Mouse (Mus musculus) neural tube, embryonic 12.5 days (tissue): ENCODE results near the gene Pcif1. TPM values are rescaled to one million over a fixed set of nuclear protein-coding genes. Genes with fewer than 3 reads are reported as not detected.
A peak's percentile ranks its signal among the peaks of the same experiment; 100 is the strongest.
"Not testable (repeated sequence)": the region's sequence is repeated elsewhere in the genome, so short reads cannot be mapped to it uniquely, and the experiment has no call there.

Source experiments
- ATAC-seq: fragments of 200-750 bp; cut with Nextera tagmentation; 2 replicates; pipeline ENCODE4 v1.8.0; 2017; ENCODE audit warnings: low read depth, mild to moderate bottlenecking, moderate TSS enrichment, moderate library complexity; ENCODE audit not compliant: low FRiP score
- H3K27ac ChIP-seq: fragments of 300-500 bp; sonication (generic); 2 replicates; pipeline ENCODE4 v1.5.1; 2016
- H3K27me3 ChIP-seq: fragments of 300-500 bp; sonication (generic); replicated peaks from 2 replicates; pipeline ENCODE4 v1.6.1; 2016; ENCODE audit warnings: mild to moderate bottlenecking
- H3K36me3 ChIP-seq: fragments of 300-500 bp; sonication (generic); 2 replicates; pipeline ENCODE4 v1.6.1; 2016; ENCODE audit warnings: mild to moderate bottlenecking
- H3K4me1 ChIP-seq: fragments of 300-500 bp; sonication (generic); 2 replicates; pipeline ENCODE4 v1.6.1; 2016
- H3K4me2 ChIP-seq: fragments of 300-500 bp; sonication (generic); replicated peaks from 2 replicates; pipeline ENCODE4 v1.6.1; 2016; ENCODE audit warnings: mild to moderate bottlenecking
- H3K4me3 ChIP-seq: fragments of 300-500 bp; sonication (generic); 2 replicates; pipeline ENCODE4 v1.5.1; 2016
- H3K9ac ChIP-seq: fragments of 300-500 bp; sonication (generic); 2 replicates; pipeline ENCODE4 v1.6.1; 2016; ENCODE audit warnings: mild to moderate bottlenecking
- H3K9me3 ChIP-seq: fragments of 300-500 bp; sonication (generic); 2 replicates; pipeline ENCODE4 v1.6.1; 2016; ENCODE audit warnings: mild to moderate bottlenecking
- WGBS: fragments of 180-500 bp; shearing (Covaris S2); methylation state at CpG from one replicate; pipeline ENCODE4 v1.1.7; 2016; 5-methylcytosine and 5-hydroxymethylcytosine counted together
- polyA plus RNA-seq: library from polyadenylated mRNA; unstranded; fragments of >200 nt; fragmentation: Nextera tagmentation; extraction: Ambion mirVana; gene quantifications from 2 replicates; pipeline ENCODE4 v1.2.1, GENCODE M21; 2016

Gene Pcif1
- 83.4 and 86.4 TPM in 2 replicates for polyA plus RNA-seq

GRCm38 (mm10) chr2:164879228-164879567, at the start of gene Pcif1:
Pcif1 (plus strand) TSS chr2:164879304.
- no peaks in the 10 kb centered on the region for H3K27me3 ChIP-seq
- peak; percentile 88 for ATAC-seq
- WGBS, result under 1% methylated on average over 40 of the region's 40 CpGs

GRCm38 (mm10) chr2:164831029-164831428, 48.1 kb upstream of the Pcif1 start:
- WGBS, result 88% methylated on average over 10 of the region's 10 CpGs
- no peaks in the 10 kb centered on the region for H3K27me3 ChIP-seq
- ATAC-seq, result no peak

More at GRCm38 (mm10) chr2:164879228-164879567, at the start of gene Pcif1:
- peak within 1 kb of the TSS; percentile 100 for H3K27ac ChIP-seq
- peak within 1 kb of the TSS; percentile 94 for H3K4me3 ChIP-seq
- H3K9me3 ChIP-seq, result no peaks in the 10 kb centered on the region
- peak within 1 kb of the TSS; percentile 86 for H3K4me2 ChIP-seq
- peaks cover 14% of the 10 kb centered on the region for H3K36me3 ChIP-seq
- peaks cover 24% of the 10 kb centered on the region for H3K4me1 ChIP-seq
- peak within 1 kb of the TSS; percentile 99 for H3K9ac ChIP-seq

DNA sequence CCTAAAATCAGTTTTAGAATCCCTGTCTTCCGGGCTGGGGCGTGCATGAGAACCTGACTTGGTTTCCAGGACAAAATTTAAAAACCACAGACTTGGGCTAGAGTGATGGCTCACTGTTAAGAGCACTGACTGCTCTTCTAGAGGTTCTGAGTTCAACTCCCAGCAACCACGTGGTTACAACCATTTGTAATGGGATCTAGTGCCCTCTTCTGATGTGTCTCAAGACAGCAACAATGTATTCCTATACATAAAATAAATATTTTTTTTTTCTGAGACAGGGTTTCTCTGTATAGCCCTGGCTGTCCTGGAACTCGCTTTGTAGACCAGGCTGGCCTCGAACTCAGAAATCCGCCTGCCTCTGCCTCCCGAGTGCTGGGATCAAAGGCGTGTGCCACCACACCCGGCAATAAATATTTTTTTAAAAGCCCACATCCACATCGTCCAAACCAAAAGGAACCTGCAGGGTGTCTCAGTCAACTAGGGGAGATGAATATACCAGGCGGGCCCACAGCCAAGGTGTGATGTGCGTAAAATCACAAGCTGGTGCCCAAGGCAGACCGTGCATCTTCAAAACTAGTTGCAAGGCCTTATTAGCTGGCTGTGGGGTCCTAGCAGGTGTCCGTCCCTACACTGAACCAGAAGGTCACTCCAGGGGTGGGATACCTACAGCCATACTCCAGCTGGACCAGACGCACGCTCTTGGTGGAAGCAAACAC, 46.9 kb upstream of the Pcif1 start:
- peak overlapping the region; percentile 61; the same call in 1 of the 2 replicates for H3K4me3 ChIP-seq
- H3K9me3 ChIP-seq, result no peaks in the 10 kb centered on the region; the same call in 1 of the 2 replicates
- peak overlapping the region; percentile 64 for H3K9ac ChIP-seq
- H3K36me3 ChIP-seq, result peaks cover 28% of the 10 kb centered on the region
- no peak; the same call in 1 of the 2 replicates for ATAC-seq
- peaks cover 22% of the 10 kb centered on the region for H3K4me1 ChIP-seq
- no peaks in the 10 kb centered on the region for H3K27me3 ChIP-seq
- peak overlapping the region; percentile 92 for H3K4me2 ChIP-seq
- no peak overlapping the region; the same call in 1 of the 2 replicates for H3K27ac ChIP-seq
- WGBS, result 63% methylated on average over 16 of the region's 16 CpGs

More at GRCm38 (mm10) chr2:164831029-164831428, 48.1 kb upstream of the Pcif1 start:
- no peak overlapping the region for H3K9ac ChIP-seq
- no peak overlapping the region for H3K4me3 ChIP-seq
- no peak overlapping the region for H3K27ac ChIP-seq
- H3K4me1 ChIP-seq, result peaks cover 22% of the 10 kb centered on the region
- no peaks in the 10 kb centered on the region; the same call in 1 of the 2 replicates for H3K9me3 ChIP-seq
- H3K4me2 ChIP-seq, result no peak overlapping the region
- H3K36me3 ChIP-seq, result peaks cover 32% of the 10 kb centered on the region

- ATAC-seq, result peak; percentile 57
- Histone ChIP-seq H3K9me3 (no peaks in the 10 kb centered on the region; the same call in 1 of the 2 replicates), H3K4me1 (peaks cover 22% of the 10 kb centered on the region), H3K27me3 (no peaks in the 10 kb centered on the region), H3K9ac (peak within 1 kb of the TSS; percentile 70), H3K27ac (peak within 1 kb of the TSS; percentile 55; the same call in 1 of the 2 replicates), H3K36me3 (peaks cover 25% of the 10 kb centered on the region), H3K4me2 (peak within 1 kb of the TSS; percentile 92), H3K4me3 (peak within 1 kb of the TSS; percentile 61)
- 1% methylated on average over 35 of the region's 35 CpGs for WGBS
Measured at GRCm38 (mm10) chr2:164832748-164833301, 46.3 kb upstream of the Pcif1 start, which contains the start of gene Ctsa. Ctsa (plus strand) TSS chr2:164832873.

DNA sequence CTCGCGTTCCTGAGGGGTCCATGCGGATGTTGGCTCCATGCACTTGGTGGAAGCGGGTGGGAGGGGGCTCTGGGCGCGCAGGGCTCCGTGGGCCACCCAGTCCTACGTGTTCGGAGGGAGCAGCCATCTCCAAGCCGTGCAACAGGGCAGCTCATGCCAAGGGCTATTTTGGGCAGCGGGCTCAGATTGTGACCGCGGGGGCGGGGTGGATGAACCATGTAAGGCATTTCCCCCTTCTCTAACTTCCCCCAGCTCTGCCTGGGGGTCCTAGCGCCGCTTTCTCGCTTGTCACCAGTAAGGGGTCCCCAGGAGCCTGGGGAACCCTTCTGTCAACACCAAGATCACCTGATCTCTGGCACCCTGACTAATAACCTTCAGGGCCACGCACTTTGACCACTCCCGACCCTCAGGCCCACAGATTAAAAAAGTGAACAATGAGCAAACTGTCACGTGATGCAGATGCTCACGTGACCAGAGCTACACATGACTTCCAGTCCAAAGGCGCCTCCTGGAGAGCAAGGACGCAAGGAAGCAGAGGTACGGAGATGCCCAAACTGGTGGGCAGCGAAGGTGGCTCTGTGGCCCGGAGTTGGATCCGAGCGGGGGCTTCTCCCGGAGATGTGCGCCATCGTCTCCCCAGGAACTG, 45.7 kb upstream of the Pcif1 start, which contains the start of gene Neurl2:
Gene Neurl2, minus strand, starts transcription at position 143 of the 646 bp plus-strand sequence.
- ATAC-seq, result peak; percentile 73
- Histone ChIP-seq H3K27me3 (no peaks in the 10 kb centered on the region), H3K4me2 (peak within 1 kb of the TSS; percentile 92), H3K9ac (peak within 1 kb of the TSS; percentile 70), H3K4me3 (peak within 1 kb of the TSS; percentile 61), H3K4me1 (peaks cover 22% of the 10 kb centered on the region), H3K9me3 (no peaks in the 10 kb centered on the region; the same call in 1 of the 2 replicates), H3K27ac (peak within 1 kb of the TSS; percentile 55; the same call in 1 of the 2 replicates), H3K36me3 (peaks cover 25% of the 10 kb centered on the region)
- WGBS, result under 1% methylated on average over 31 of the region's 31 CpGs

- H3K9me3 ChIP-seq, result no peaks in the 10 kb centered on the region
- H3K9ac ChIP-seq, result peak overlapping the region; percentile 70
- peaks cover 22% of the 10 kb centered on the region for H3K4me1 ChIP-seq
- WGBS, result 49% methylated on average over 8 of the region's 8 CpGs
- no peak for ATAC-seq
- peak overlapping the region; percentile 61 for H3K4me3 ChIP-seq
- no peak overlapping the region for H3K27ac ChIP-seq
- peak overlapping the region; percentile 92 for H3K4me2 ChIP-seq
- no peaks in the 10 kb centered on the region for H3K27me3 ChIP-seq
- peaks cover 32% of the 10 kb centered on the region for H3K36me3 ChIP-seq
Measured at GRCm38 (mm10) chr2:164834531-164834930, 44.6 kb upstream of the Pcif1 start.

- Histone ChIP-seq H3K9ac (no peak overlapping the region), H3K4me3 (0 out of 2 replicates have a peak overlapping the region, but pooled peaks have one; percentile 9), H3K4me2 (peak overlapping the region; percentile 92), H3K9me3 (no peaks in the 10 kb centered on the region), H3K27ac (no peak overlapping the region), H3K27me3 (no peaks in the 10 kb centered on the region), H3K36me3 (peaks cover 35% of the 10 kb centered on the region), H3K4me1 (peaks cover 22% of the 10 kb centered on the region)
- no peak for ATAC-seq
- WGBS, result 96% methylated on average over 4 of the region's 4 CpGs
Measured at GRCm38 (mm10) chr2:164835164-164835563, 43.9 kb upstream of the Pcif1 start.

DNA sequence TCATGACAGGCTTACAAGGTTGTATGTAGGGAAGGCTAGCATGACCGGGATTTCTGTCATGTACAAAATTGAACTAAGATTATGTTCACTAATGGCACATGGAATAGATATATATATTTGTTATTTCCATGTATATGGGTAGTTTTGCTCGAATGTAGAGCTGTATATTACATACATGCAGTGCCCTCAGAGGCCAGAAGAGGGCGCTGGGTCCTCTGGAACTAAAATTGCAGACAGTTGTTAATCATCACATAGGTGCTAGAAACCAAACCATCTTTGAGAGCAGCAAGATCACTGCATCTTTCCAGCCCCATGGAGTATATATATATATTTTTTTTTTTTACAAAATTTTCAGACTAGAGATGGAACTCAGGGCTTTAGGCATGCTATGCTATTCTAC, 33.3 kb upstream of the Pcif1 start:
- no peak overlapping the region for H3K9ac ChIP-seq
- H3K36me3 ChIP-seq, result peaks cover 11% of the 10 kb centered on the region
- no peaks in the 10 kb centered on the region for H3K9me3 ChIP-seq
- H3K27me3 ChIP-seq, result no peaks in the 10 kb centered on the region
- no peaks in the 10 kb centered on the region for H3K4me1 ChIP-seq
- H3K4me3 ChIP-seq, result no peak overlapping the region
- H3K27ac ChIP-seq, result no peak overlapping the region
- WGBS, result 53% methylated on average over 3 of the region's 3 CpGs
- no peak for ATAC-seq
- H3K4me2 ChIP-seq, result no peak overlapping the region

DNA sequence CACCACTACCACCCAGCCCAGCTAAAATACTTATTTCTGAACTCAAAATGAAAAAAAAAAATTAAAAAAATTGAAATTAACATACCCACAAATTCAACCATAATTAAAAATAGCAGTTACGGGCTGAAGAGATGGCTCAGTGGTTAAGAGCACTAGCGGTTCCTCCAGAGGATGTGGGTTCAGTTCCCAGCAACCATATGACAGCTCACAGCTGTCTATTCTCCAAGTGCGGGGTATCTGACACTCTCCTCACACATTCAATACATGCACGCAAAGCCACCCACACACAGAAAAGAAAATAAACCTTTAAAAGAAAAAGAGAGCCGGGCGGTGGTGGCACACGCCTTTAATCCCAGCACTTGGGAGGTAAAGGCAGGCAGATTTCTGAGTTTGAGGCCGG, 29.0 kb upstream of the Pcif1 start:
- ATAC-seq, result no peak

DNA sequence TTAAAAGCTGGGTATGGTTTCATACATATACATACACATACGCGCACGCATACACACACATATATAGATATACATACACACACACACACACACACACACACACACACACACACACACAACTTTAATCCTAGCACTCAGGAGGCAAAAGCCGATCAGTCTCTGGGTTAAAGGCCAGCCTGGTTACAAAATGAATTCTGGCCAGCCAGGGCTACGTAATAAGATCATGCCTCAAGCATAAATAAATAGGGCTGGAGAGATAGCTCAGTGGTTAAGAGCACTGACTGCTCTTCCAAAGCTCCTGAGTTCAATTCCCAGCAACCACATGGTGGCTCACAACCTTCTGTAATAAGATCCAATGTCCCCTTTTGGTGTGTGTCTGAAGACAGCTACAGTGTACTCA, 23.5 kb upstream of the Pcif1 start:
- H3K4me2 ChIP-seq, result peak overlapping the region; percentile 75
- not testable (repeated sequence) for H3K9ac ChIP-seq, ATAC-seq, H3K9me3 ChIP-seq, H3K27ac ChIP-seq, H3K36me3 ChIP-seq, H3K4me3 ChIP-seq
- 80% methylated on average over 5 of the region's 5 CpGs for WGBS
- peaks cover 22% of the 10 kb centered on the region for H3K4me1 ChIP-seq
- peaks cover 37% of the 10 kb centered on the region for H3K27me3 ChIP-seq

More for the DNA sequence above, 29.0 kb upstream of the Pcif1 start:
- H3K36me3 ChIP-seq, result peaks cover 7% of the 10 kb centered on the region
- no peak overlapping the region for H3K4me3 ChIP-seq
- H3K27ac ChIP-seq, result no peak overlapping the region
- H3K9ac ChIP-seq, result no peak overlapping the region
- H3K9me3 ChIP-seq, result no peaks in the 10 kb centered on the region
- H3K4me2 ChIP-seq, result no peak overlapping the region
- peaks cover 3% of the 10 kb centered on the region; the same call in 1 of the 2 replicates for H3K27me3 ChIP-seq
- WGBS, result 93% methylated on average over 8 of the region's 8 CpGs
- no peaks in the 10 kb centered on the region for H3K4me1 ChIP-seq

DNA sequence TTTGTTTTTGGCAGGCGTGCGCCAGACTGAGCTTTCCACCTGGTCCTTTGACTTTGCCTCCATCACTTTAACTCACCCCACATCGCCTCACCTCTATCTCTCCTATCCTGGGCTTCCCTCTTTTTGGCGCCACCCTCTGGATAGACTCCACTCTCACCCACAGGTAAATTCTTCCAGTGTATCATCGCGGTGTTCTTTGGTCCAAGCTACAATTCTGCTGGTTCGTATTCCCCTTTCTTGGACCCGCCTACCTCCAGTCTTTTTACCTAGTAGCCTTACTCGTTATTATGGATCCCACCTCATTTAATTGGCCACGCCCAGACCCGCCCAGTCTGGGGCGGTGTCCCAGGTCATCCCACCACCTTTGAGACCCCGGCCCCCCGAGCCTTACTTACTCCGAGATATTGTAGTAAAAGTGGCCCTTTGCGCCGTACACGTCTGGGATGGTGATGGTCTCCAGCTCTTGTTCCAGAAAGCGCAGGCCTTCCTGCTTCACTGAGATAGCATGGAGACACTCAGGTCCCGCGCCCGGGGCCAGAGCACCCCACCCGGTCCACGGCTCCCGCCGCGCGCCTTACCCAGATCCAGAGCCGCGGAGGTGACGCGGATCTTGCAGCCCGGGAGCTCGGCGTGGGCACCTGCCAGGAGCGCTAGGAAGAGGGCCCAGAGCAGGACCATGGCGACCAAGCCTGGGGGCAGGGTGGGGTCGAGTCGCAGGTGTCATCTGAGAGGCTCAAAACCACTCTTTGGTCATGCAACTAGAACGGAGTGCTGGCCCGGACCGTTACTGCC, 22.6 kb upstream of the Pcif1 start:
- no peaks in the 10 kb centered on the region for H3K36me3 ChIP-seq
- H3K4me2 ChIP-seq, result peak overlapping the region; percentile 75
- peak; percentile 57 for ATAC-seq
- peaks cover 22% of the 10 kb centered on the region for H3K4me1 ChIP-seq
- no peaks in the 10 kb centered on the region for H3K9me3 ChIP-seq
- peaks cover 37% of the 10 kb centered on the region for H3K27me3 ChIP-seq
- no peak overlapping the region for H3K27ac ChIP-seq
- peak overlapping the region; percentile 47 for H3K4me3 ChIP-seq
- H3K9ac ChIP-seq, result peak overlapping the region; percentile 44
- WGBS, result 1% methylated on average over 42 of the region's 42 CpGs
